Mouse (Mus musculus): ENCODE data around the gene Scfd2. TPM values are rescaled to one million over a fixed set of nuclear protein-coding genes. Genes with fewer than 3 reads are reported as not detected.
A peak's percentile ranks its signal among the peaks of the same experiment; 100 is the strongest.

Scfd2 gene
- polyA plus RNA-seq, 1 experiment from 2014 or later, result 17.1 TPM

GRCm38 (mm10) chr5:74190161-74190491 lies 341.4 kb downstream of the Scfd2 start:
- Histone ChIP-seq H3K4me1 (peaks cover 21% of the 10 kb centered on the region), H3K36me3 (no peaks in the 10 kb centered on the region), H3K4me2 (replicated peaks) (no peak overlapping the region), H3K9ac (no peak overlapping the region), H3K27ac (no peak overlapping the region), H3K9me3 (replicated peaks) (no peaks in the 10 kb centered on the region), H3K27me3 (0 out of 2 replicates have a peak, but pooled peaks cover 3% of the 10 kb centered on the region), H3K4me3 (no peak overlapping the region)
- no peak for ATAC-seq (ENCODE audit: low FRiP score)
- 47% methylated on average over 9 of the region's 9 CpGs for WGBS

GRCm38 (mm10) chr5:74189484-74190160 lies 341.9 kb downstream of the Scfd2 start:
- H3K27ac ChIP-seq, result no peak overlapping the region
- no peak overlapping the region for H3K4me2 ChIP-seq (replicated peaks)
- 51% methylated on average over 9 of the region's 9 CpGs for WGBS
- ATAC-seq (ENCODE audit: low FRiP score), result no peak
- H3K9ac ChIP-seq, result no peak overlapping the region
- peaks cover 21% of the 10 kb centered on the region for H3K4me1 ChIP-seq
- H3K27me3 ChIP-seq, result peaks cover 3% of the 10 kb centered on the region; the same call in 1 of the 2 replicates
- no peaks in the 10 kb centered on the region for H3K36me3 ChIP-seq
- H3K9me3 ChIP-seq (replicated peaks), result no peaks in the 10 kb centered on the region
- no peak overlapping the region for H3K4me3 ChIP-seq

- H3K27me3 ChIP-seq, result peaks cover 3% of the 10 kb centered on the region; the same call in 1 of the 2 replicates
- no peaks in the 10 kb centered on the region for H3K36me3 ChIP-seq
- H3K4me1 ChIP-seq, result peaks cover 13% of the 10 kb centered on the region
- H3K4me2 ChIP-seq (replicated peaks), result no peak overlapping the region
- H3K9ac ChIP-seq, result no peak overlapping the region
- no peak overlapping the region for H3K27ac ChIP-seq
- no peaks in the 10 kb centered on the region for H3K9me3 ChIP-seq (replicated peaks)
- H3K4me3 ChIP-seq, result no peak overlapping the region
- WGBS, result 73% methylated on average over 8 of the region's 8 CpGs
- no peak for ATAC-seq (ENCODE audit: low FRiP score)
These were observed 342.7 kb downstream of the Scfd2 start for GRCm38 (mm10) chr5:74188886-74189285.

GRCm38 (mm10) chr5:74188076-74188475 lies 343.5 kb downstream of the Scfd2 start:
- WGBS, result 89% methylated on average over 12 of the region's 12 CpGs
- no peak overlapping the region for H3K27ac ChIP-seq
- H3K36me3 ChIP-seq, result no peaks in the 10 kb centered on the region
- H3K27me3 ChIP-seq, result no peaks in the 10 kb centered on the region; the same call in 1 of the 2 replicates
- H3K4me1 ChIP-seq, result peaks cover 8% of the 10 kb centered on the region
- H3K9me3 ChIP-seq (replicated peaks), result no peaks in the 10 kb centered on the region
- no peak for ATAC-seq (ENCODE audit: low FRiP score)
- no peak overlapping the region for H3K9ac ChIP-seq
- no peak overlapping the region for H3K4me3 ChIP-seq
- no peak overlapping the region for H3K4me2 ChIP-seq (replicated peaks)

GRCm38 (mm10) chr5:74184607-74185006 lies 347.0 kb downstream of the Scfd2 start:
- H3K4me2 ChIP-seq (replicated peaks), result no peak overlapping the region
- ATAC-seq (ENCODE audit: low FRiP score), result no peak
- H3K9ac ChIP-seq, result no peak overlapping the region
- no peak overlapping the region for H3K4me3 ChIP-seq
- no peaks in the 10 kb centered on the region for H3K36me3 ChIP-seq
- no peak overlapping the region for H3K27ac ChIP-seq
- peaks cover 9% of the 10 kb centered on the region; the same call in 1 of the 2 replicates for H3K4me1 ChIP-seq
- H3K27me3 ChIP-seq, result no peaks in the 10 kb centered on the region; the same call in none of the 2 replicates
- no peaks in the 10 kb centered on the region for H3K9me3 ChIP-seq (replicated peaks)
- WGBS, result 78% methylated on average over 9 of the region's 9 CpGs

- H3K9me3 ChIP-seq (replicated peaks), result no peaks in the 10 kb centered on the region
- H3K27ac ChIP-seq, result no peak overlapping the region
- H3K9ac ChIP-seq, result no peak overlapping the region
- H3K4me3 ChIP-seq, result no peak overlapping the region
- no peak overlapping the region for H3K4me2 ChIP-seq (replicated peaks)
- peaks cover 13% of the 10 kb centered on the region; the same call in 1 of the 2 replicates for H3K4me1 ChIP-seq
- no peaks in the 10 kb centered on the region for H3K36me3 ChIP-seq
- ATAC-seq (ENCODE audit: low FRiP score), result no peak
- 63% methylated on average over 10 of the region's 10 CpGs for WGBS
- H3K27me3 ChIP-seq, result no peaks in the 10 kb centered on the region; the same call in none of the 2 replicates
These were observed 348.4 kb downstream of the Scfd2 start for GRCm38 (mm10) chr5:74183118-74183517.

GRCm38 (mm10) chr5:74180216-74180615 lies 351.3 kb downstream of the Scfd2 start:
- no peak overlapping the region for H3K27ac ChIP-seq
- H3K9me3 ChIP-seq (replicated peaks), result no peaks in the 10 kb centered on the region
- peaks cover 23% of the 10 kb centered on the region for H3K4me1 ChIP-seq
- H3K4me3 ChIP-seq, result no peak overlapping the region
- H3K27me3 ChIP-seq, result no peaks in the 10 kb centered on the region; the same call in none of the 2 replicates
- ATAC-seq (ENCODE audit: low FRiP score), result no peak
- no peaks in the 10 kb centered on the region for H3K36me3 ChIP-seq
- no peak overlapping the region for H3K4me2 ChIP-seq (replicated peaks)
- no peak overlapping the region for H3K9ac ChIP-seq
- 35% methylated on average over 10 of the region's 10 CpGs for WGBS

- no peak; the same call in 1 of the 2 replicates for ATAC-seq (ENCODE audit: low FRiP score)
These were observed 355.9 kb downstream of the Scfd2 start for GRCm38 (mm10) chr5:74175526-74176270.

GRCm38 (mm10) chr5:74173162-74173844 lies 358.3 kb downstream of the Scfd2 start:
- no peaks in the 10 kb centered on the region for H3K36me3 ChIP-seq
- H3K4me2 ChIP-seq (replicated peaks), result no peak overlapping the region
- no peak overlapping the region for H3K9ac ChIP-seq
- no peak for ATAC-seq (ENCODE audit: low FRiP score)
- H3K4me3 ChIP-seq, result no peak overlapping the region
- H3K27me3 ChIP-seq, result no peaks in the 10 kb centered on the region
- no peaks in the 10 kb centered on the region for H3K9me3 ChIP-seq (replicated peaks)
- H3K4me1 ChIP-seq, result peaks cover 22% of the 10 kb centered on the region
- WGBS, result 77% methylated on average over 18 of the region's 18 CpGs
- H3K27ac ChIP-seq, result peak overlapping the region; percentile 0; the same call in 1 of the 2 replicates

More at GRCm38 (mm10) chr5:74175526-74176270, 355.9 kb downstream of the Scfd2 start:
- H3K4me1 ChIP-seq, result peaks cover 30% of the 10 kb centered on the region
- WGBS, result 44% methylated on average over 14 of the region's 14 CpGs
- peak overlapping the region; percentile 62 for H3K27ac ChIP-seq
- H3K36me3 ChIP-seq, result no peaks in the 10 kb centered on the region
- H3K4me3 ChIP-seq, result no peak overlapping the region
- no peak overlapping the region for H3K9ac ChIP-seq
- no peaks in the 10 kb centered on the region for H3K9me3 ChIP-seq (replicated peaks)
- H3K27me3 ChIP-seq, result no peaks in the 10 kb centered on the region; the same call in 1 of the 2 replicates
- no peak overlapping the region for H3K4me2 ChIP-seq (replicated peaks)

- no peaks in the 10 kb centered on the region for H3K36me3 ChIP-seq
- no peaks in the 10 kb centered on the region for H3K9me3 ChIP-seq (replicated peaks)
- ATAC-seq (ENCODE audit: low FRiP score), result no peak
- H3K4me3 ChIP-seq, result no peak overlapping the region
- 62% methylated on average over 12 of the region's 12 CpGs for WGBS
- H3K9ac ChIP-seq, result no peak overlapping the region
- H3K27ac ChIP-seq, result no peak overlapping the region
- no peak overlapping the region for H3K4me2 ChIP-seq (replicated peaks)
- H3K4me1 ChIP-seq, result peaks cover 22% of the 10 kb centered on the region
- no peaks in the 10 kb centered on the region for H3K27me3 ChIP-seq
These were observed 359.4 kb downstream of the Scfd2 start for GRCm38 (mm10) chr5:74172208-74172607.

GRCm38 (mm10) chr5:74171768-74172167 lies 359.8 kb downstream of the Scfd2 start:
- Histone ChIP-seq H3K27ac (no peak overlapping the region), H3K4me1 (peaks cover 22% of the 10 kb centered on the region), H3K4me3 (no peak overlapping the region), H3K9me3 (replicated peaks) (no peaks in the 10 kb centered on the region), H3K9ac (no peak overlapping the region), H3K4me2 (replicated peaks) (no peak overlapping the region), H3K36me3 (no peaks in the 10 kb centered on the region), H3K27me3 (no peaks in the 10 kb centered on the region)
- ATAC-seq (ENCODE audit: low FRiP score), result no peak
- WGBS, result 73% methylated on average over 9 of the region's 9 CpGs

GRCm38 (mm10) chr5:74168085-74168484 lies 363.5 kb downstream of the Scfd2 start:
- H3K4me3 ChIP-seq, result no peak overlapping the region
- H3K27me3 ChIP-seq, result no peaks in the 10 kb centered on the region
- no peaks in the 10 kb centered on the region for H3K36me3 ChIP-seq
- H3K9me3 ChIP-seq (replicated peaks), result no peaks in the 10 kb centered on the region
- no peak overlapping the region for H3K9ac ChIP-seq
- 87% methylated on average over 3 of the region's 3 CpGs for WGBS
- no peak overlapping the region for H3K4me2 ChIP-seq (replicated peaks)
- no peak for ATAC-seq (ENCODE audit: low FRiP score)
- peaks cover 2% of the 10 kb centered on the region; the same call in 1 of the 2 replicates for H3K4me1 ChIP-seq
- H3K27ac ChIP-seq, result no peak overlapping the region
